Mouse (Mus musculus) urinary bladder, adult 2 months (tissue): ENCODE results near the gene Dxo. TPM values are rescaled to one million over a fixed set of nuclear protein-coding genes. Genes with fewer than 3 reads are reported as not detected.

ENCODE experiments used
- DNase-seq: peaks from one replicate; pipeline ENCODE4 v3.0.0; 2022; ENCODE audit warnings: low spot score
- polyA plus RNA-seq: library from polyadenylated mRNA; depleted of rRNA; stranded (reverse); fragments of >200 nt; gene quantifications from 2 replicates; pipeline ENCODE4 v1.2.3, GENCODE M21; 2012; rRNA removed

The Dxo gene
- polyA plus RNA-seq, 1 experiment = 45.6 TPM

DNA sequence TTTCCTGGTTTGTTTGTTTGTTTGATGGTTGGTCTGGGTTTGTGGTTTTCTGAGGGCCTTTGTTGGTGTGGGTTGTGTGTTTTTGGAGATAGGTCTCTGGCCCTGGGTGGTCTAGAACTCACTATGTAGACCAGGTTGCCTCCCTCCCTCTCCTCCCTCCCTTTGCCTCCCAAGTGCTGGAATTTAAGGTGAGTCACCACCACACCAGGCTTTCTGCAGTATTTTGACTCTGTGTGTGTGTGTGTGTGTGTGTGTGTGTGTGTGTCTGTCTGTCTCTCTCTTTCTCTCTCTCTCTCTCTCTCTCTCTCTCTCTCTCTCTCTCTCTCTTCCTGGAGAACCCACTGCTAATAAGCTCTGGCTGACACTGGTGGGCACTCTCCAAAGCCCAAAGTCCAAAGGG lies 44.3 kb downstream of the Dxo start:
- no peak for DNase-seq

DNA sequence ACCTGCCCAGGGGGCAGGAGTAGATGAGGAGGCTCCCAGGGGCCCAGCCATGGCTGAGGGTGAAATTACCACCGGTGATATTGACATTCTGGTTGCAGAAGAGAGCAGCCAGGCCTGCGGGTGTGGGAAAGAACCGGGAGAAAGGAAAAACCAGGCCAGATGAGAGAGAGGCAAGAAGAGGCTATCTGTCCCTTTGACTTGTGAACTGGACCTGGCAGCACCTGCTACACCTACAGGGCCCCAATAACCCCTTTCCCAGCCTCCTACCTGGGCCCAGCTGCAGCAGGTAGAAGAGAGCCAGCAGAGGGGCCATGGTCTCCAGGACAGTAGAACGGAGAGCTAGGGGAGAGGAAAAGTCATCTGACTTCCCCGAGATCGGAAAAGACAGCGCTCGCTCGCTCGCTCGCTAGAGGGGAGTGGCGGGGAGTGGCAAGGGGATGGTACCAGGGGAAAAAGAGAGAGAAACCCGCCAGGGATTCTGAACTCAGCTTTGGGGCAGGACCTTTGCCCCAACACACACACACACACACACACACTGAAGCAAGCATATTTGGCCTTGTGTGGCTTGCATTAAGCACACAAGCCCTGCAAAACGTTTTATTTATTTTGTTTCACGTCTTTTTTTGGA lies 45.0 kb downstream of the Dxo start, which contains the start of gene Gm20547:
Gene Gm20547, minus strand, starts transcription at position 360 of the 628 bp plus-strand sequence.
- no peak for DNase-seq

DNA sequence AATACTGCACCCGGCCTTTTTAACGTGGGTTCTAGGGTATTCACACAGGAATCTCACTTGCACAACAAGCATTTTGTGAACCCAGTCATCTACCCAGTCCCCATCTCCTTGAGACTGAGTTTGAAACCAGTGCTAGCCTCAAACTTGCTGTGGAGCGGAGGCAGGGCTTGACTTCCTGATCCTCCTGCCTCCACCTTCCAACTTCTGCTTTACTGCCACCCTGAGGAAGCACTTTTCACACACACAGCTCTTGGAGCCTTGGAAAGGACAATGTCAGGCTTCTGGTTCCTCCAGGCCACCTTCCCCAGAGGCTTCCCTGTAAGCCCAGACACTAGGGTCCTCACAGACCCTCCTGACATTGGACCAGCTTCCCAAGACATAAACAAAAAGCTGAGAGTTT lies 46.5 kb downstream of the Dxo start:
- no peak for DNase-seq

DNA sequence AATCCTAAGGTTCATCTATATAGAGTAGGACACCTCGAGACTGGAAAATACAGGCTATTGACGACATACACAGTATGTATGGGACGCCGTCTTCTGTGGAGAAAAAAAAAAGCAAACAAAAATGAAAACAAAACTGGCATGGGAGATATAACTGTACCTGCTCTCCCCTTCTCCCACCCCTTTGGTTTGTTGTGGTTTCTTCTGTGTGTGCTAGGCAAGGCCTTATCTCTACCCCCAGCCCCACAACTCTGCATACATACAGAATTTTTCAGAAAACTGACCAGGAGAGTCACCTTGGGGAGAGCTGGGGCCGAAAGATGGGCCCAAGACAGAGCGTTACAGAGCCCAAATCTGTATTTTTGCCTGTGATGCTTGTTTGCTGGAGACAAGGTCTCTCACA lies 47.9 kb downstream of the Dxo start:
- no peak for DNase-seq

DNA sequence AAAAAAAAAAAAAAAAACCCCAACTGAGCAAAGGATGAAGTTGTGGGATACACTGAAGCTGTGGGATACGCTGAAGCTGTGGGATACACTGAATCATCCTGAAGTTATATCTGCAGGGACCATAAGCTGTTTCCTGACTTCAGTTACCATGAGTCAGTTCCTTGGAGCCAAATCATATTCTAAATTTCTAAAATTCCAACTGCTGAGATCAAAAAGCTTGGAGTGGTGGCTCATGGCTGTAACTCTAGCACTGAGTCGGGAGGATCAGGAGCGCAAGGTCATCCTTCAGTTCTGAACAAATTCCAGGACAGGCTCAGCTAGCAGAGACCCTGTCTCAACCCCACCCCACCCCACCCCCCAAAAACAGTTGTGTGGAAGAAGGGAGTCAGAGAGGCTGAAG lies 48.8 kb downstream of the Dxo start:
- DNase-seq = no peak

DNA sequence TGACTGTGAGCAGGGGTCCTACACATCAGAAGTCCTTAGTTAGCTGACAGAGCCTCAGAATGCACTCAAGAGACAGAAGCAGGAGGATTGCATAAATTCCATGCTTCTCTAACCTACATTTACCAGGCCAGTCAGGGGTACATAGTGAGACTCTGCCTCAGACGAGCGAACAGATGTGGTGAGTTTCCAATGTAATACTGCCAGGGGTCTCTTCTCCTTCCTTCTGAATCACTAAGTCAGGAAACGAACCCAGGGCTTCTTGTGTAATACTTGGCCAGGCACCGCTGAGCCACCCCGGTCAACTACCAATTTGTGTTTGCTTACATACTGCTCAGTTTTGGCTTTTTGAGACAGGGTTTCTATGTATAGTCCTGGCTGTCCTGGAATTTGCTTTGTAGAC lies 51.1 kb downstream of the Dxo start:
- DNase-seq = no peak

Other genes starting within 250 kb of the Dxo start
- 9.5 and 12.6 TPM in 2 replicates for gene Gpsm3, start 247.2 kb upstream of the Dxo start, polyA plus RNA-seq
- gene Pbx2, start 245.8 kb upstream of the Dxo start, polyA plus RNA-seq = 55.2 and 58.1 TPM in 2 replicates
- 5.1 and 6.1 TPM in 2 replicates for gene Ager, start 239.2 kb upstream of the Dxo start, polyA plus RNA-seq
- 82.7 and 91.4 TPM in 2 replicates for gene Rnf5, start 233.3 kb upstream of the Dxo start, polyA plus RNA-seq
- gene Agpat1, start 232.8 kb upstream of the Dxo start, polyA plus RNA-seq = 104 and 109 TPM in 2 replicates
- gene Egfl8, start 221.0 kb upstream of the Dxo start, polyA plus RNA-seq = 9.3 and 10.6 TPM in 2 replicates
- gene Ppt2, start 208.5 kb upstream of the Dxo start, polyA plus RNA-seq = 22.8 and 24.8 TPM in 2 replicates
- 8.0 and 11.1 TPM in 2 replicates for gene Prrt1, start 207.5 kb upstream of the Dxo start, polyA plus RNA-seq
- 4.6 and 7.2 TPM in 2 replicates for gene Fkbpl, start 192.3 kb upstream of the Dxo start, polyA plus RNA-seq
- gene Atf6b, start 189.9 kb upstream of the Dxo start, polyA plus RNA-seq = 39.2 and 42.1 TPM in 2 replicates
- 74.4 and 93.5 TPM in 2 replicates for gene Tnxb, start 166.5 kb upstream of the Dxo start, polyA plus RNA-seq
- gene C4b, start 93.1 kb upstream of the Dxo start, polyA plus RNA-seq = 55.7 and 73.2 TPM in 2 replicates
- gene Cyp21a1, start 32.5 kb upstream of the Dxo start, polyA plus RNA-seq = not detected in 2 replicates
- gene Stk19, start 74 bp upstream of the Dxo start, polyA plus RNA-seq = 37.0 and 47.5 TPM in 2 replicates
- gene Skiv2l, start 13.2 kb downstream of the Dxo start, polyA plus RNA-seq = 50.3 and 58.0 TPM in 2 replicates
- gene Nelfe, start 13.4 kb downstream of the Dxo start, polyA plus RNA-seq = 50.4 and 50.6 TPM in 2 replicates
- gene Cfb, start 25.5 kb downstream of the Dxo start, polyA plus RNA-seq = 35.7 and 41.6 TPM in 2 replicates
- gene Zbtb12, start 42.5 kb downstream of the Dxo start, polyA plus RNA-seq = 6.6 and 8.5 TPM in 2 replicates
- gene Gm20547, start 45.0 kb downstream of the Dxo start, polyA plus RNA-seq = 0.04 TPM in 1 of 2 replicates, not detected in the other
- 43.0 and 45.6 TPM in 2 replicates for gene C2, start 61.2 kb downstream of the Dxo start, polyA plus RNA-seq
- 124 and 129 TPM in 2 replicates for gene Ehmt2, start 61.5 kb downstream of the Dxo start, polyA plus RNA-seq
- 4.5 and 5.1 TPM in 2 replicates for gene Slc44a4, start 77.4 kb downstream of the Dxo start, polyA plus RNA-seq
- gene Neu1, start 94.2 kb downstream of the Dxo start, polyA plus RNA-seq = 27.9 and 32.0 TPM in 2 replicates
- 100 and 116 TPM in 2 replicates for gene Hspa1b, start 122.2 kb downstream of the Dxo start, polyA plus RNA-seq
- not detected in 2 replicates for gene Gm20481, start 132.9 kb downstream of the Dxo start, polyA plus RNA-seq
- gene Hspa1a, start 135.1 kb downstream of the Dxo start, polyA plus RNA-seq = 52.7 and 54.4 TPM in 2 replicates
- 0.47 and 0.54 TPM in 2 replicates for gene Hspa1l, start 135.7 kb downstream of the Dxo start, polyA plus RNA-seq
- gene Lsm2, start 144.8 kb downstream of the Dxo start, polyA plus RNA-seq = 47.8 and 58.4 TPM in 2 replicates
- 49.8 and 53.0 TPM in 2 replicates for gene Vars, start 164.0 kb downstream of the Dxo start, polyA plus RNA-seq
- 5.2 and 6.1 TPM in 2 replicates for gene Vwa7, start 179.6 kb downstream of the Dxo start, polyA plus RNA-seq
- 0.77 and 0.81 TPM in 2 replicates for gene Sapcd1, start 191.0 kb downstream of the Dxo start, polyA plus RNA-seq
- gene Msh5, start 209.7 kb downstream of the Dxo start, polyA plus RNA-seq = 1.2 and 1.4 TPM in 2 replicates
- 149 and 191 TPM in 2 replicates for gene Clic1, start 212.9 kb downstream of the Dxo start, polyA plus RNA-seq
- gene Ddah2, start 222.0 kb downstream of the Dxo start, polyA plus RNA-seq = 60.5 and 68.6 TPM in 2 replicates
- 0.26 and 0.37 TPM in 2 replicates for gene Ly6g6c, start 228.4 kb downstream of the Dxo start, polyA plus RNA-seq
- gene Mpig6b, start 229.2 kb downstream of the Dxo start, polyA plus RNA-seq = 0.44 and 0.48 TPM in 2 replicates
- 9.5 and 12.9 TPM in 2 replicates for gene Ly6g6e, start 239.9 kb downstream of the Dxo start, polyA plus RNA-seq
- 5.4 and 5.8 TPM in 2 replicates for gene Ly6g6d, start 241.0 kb downstream of the Dxo start, polyA plus RNA-seq
- 0.15 TPM in 1 of 2 replicates, not detected in the other for gene Ly6g6f, start 248.6 kb downstream of the Dxo start, polyA plus RNA-seq